Mouse (Mus musculus) limb, embryonic 14.5 days (tissue): ENCODE data around the gene Tcf7l2. TPM values are rescaled to one million over a fixed set of nuclear protein-coding genes. Genes with fewer than 3 reads are reported as not detected.

Experiments used
- ATAC-seq: fragments of 200-750 bp; cut with Nextera tagmentation; 2 replicates; pipeline ENCODE4 v1.8.0; 2017; ENCODE audit warnings: low read depth, moderate number of reproducible peaks, moderate TSS enrichment; ENCODE audit not compliant: low FRiP score
- DNase-seq: peaks from one replicate; pipeline ENCODE4 v3.0.0-alpha.2; 2015; ENCODE audit warnings: low spot score
- H3K27ac ChIP-seq: fragments of 300-500 bp; sonication (generic); replicated peaks from 2 replicates; pipeline ENCODE4 v1.5.1; 2014; ENCODE audit warnings: low read depth, mild to moderate bottlenecking, low read length, moderate library complexity, mixed read lengths
- H3K27me3 ChIP-seq: fragments of 300-500 bp; sonication (generic); 2 replicates; pipeline ENCODE4 v1.6.1; 2014; ENCODE audit warnings: low read length, mixed read lengths; ENCODE audit not compliant: control insufficient read depth, insufficient read depth
- H3K36me3 ChIP-seq: fragments of 300-500 bp; sonication (generic); 2 replicates; pipeline ENCODE4 v1.6.1; 2014; ENCODE audit warnings: mild to moderate bottlenecking, low read length, moderate library complexity, mixed read lengths; ENCODE audit not compliant: control insufficient read depth, insufficient read depth
- H3K4me1 ChIP-seq: fragments of 300-500 bp; sonication (generic); 2 replicates; pipeline ENCODE4 v1.6.1; 2014; ENCODE audit warnings: antibody characterized with exemption, low read length, mixed read lengths; ENCODE audit not compliant: control insufficient read depth, insufficient read depth
- H3K4me2 ChIP-seq: fragments of 300-500 bp; sonication (generic); replicated peaks from 2 replicates; pipeline ENCODE4 v1.6.1; 2014; ENCODE audit warnings: low read depth, mild to moderate bottlenecking, low read length, moderate library complexity; ENCODE audit not compliant: severe bottlenecking
- H3K4me3 ChIP-seq: fragments of 300-500 bp; sonication (generic); replicated peaks from 2 replicates; pipeline ENCODE4 v1.5.1; 2014; ENCODE audit warnings: low read length
- H3K9ac ChIP-seq: fragments of 300-500 bp; sonication (generic); 2 replicates; pipeline ENCODE4 v1.6.1; 2014; ENCODE audit warnings: mild to moderate bottlenecking, low read depth, low read length, moderate library complexity; ENCODE audit not compliant: severe bottlenecking
- H3K9me3 ChIP-seq: fragments of 300-500 bp; sonication (generic); 2 replicates; pipeline ENCODE4 v1.6.1; 2016; ENCODE audit warnings: low read length; ENCODE audit not compliant: control insufficient read depth
- POLR2A ChIP-seq: fragments of 200-500 bp; IDR thresholded peaks from 2 replicates; pipeline ENCODE4 v1.8.0; 2012; ENCODE audit warnings: inconsistent platforms, mild to moderate bottlenecking, moderate library complexity, borderline replicate concordance; ENCODE audit not compliant: insufficient read depth, insufficient read length; ENCODE audit errors: extremely low read depth
- WGBS: fragments of 180-500 bp; shearing (Covaris S2); extraction: QIAGEN DNeasy Blood & Tissue Kit; methylation state at CpG from one replicate; pipeline ENCODE4 v1.1.7; 2014; 5-methylcytosine and 5-hydroxymethylcytosine counted together
- polyA plus RNA-seq, 2 experiments: library from polyadenylated mRNA; depleted of rRNA in 1 of 2; stranded (reverse) in 1 of 2; unstranded in 1 of 2; fragments of >200 nt; fragmentation: Nextera tagmentation in 1 of 2; extraction: Ambion mirVana in 1 of 2; gene quantifications; 2 replicates each; pipeline versions ENCODE4 v1.2.1 to v1.2.3; 2012 to 2014

Gene Tcf7l2
- polyA plus RNA-seq, 2 experiments = 51.6 to 134 TPM

DNA sequence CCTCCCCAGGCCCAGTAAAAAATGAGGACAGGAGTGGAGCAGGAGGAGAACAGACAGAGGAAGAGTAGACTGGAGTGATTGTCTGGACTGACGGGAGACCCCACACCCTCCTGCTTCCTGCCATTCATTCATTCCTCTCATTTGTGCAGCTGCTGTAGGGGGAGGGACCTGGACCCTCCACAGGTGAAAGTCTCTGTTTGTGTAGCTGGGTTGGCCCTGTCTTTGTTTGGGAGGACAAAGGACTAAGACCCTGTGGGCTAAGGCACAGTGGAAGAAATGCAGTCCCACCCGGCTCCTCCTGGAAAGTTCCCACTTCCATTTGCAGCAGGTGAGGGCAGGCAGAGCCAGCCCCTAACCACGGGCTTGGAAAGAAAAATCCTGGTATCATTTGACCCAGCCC, 27.0 kb upstream of the Tcf7l2 start:
- no peak for TF ChIP-seq POLR2A
- Histone ChIP-seq H3K4me3 (no peak overlapping the region), H3K27ac (no peak overlapping the region), H3K9ac (no peak overlapping the region), H3K4me1 (no peaks in the 10 kb centered on the region), H3K9me3 (no peaks in the 10 kb centered on the region), H3K27me3 (no peaks in the 10 kb centered on the region), H3K4me2 (no peak overlapping the region), H3K36me3 (no peaks in the 10 kb centered on the region)
- WGBS = 52% methylated on average over 3 of the region's 3 CpGs
- ATAC-seq = no peak
- no peak for DNase-seq

DNA sequence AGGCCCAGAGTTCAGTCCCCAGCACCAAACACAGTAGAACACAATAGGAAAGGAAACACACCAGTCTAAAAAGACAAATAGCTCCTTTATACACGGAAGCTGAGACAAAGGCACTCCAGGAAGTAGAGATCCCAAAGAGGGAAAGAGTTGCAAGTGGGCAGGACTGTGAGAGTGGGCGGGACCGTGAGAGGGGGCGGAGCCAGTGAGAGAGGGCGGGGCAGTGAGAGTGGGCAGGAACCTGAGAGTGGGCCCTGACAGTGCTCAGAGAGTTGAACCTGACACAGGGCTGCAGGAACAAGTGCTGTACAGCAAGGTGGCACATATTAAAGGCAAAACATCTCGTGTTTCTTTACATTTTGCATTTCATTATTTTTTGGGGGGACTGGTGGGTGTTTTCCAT, 22.5 kb upstream of the Tcf7l2 start:
- H3K27ac ChIP-seq = no peak overlapping the region
- H3K4me2 ChIP-seq = no peak overlapping the region
- no peaks in the 10 kb centered on the region for H3K9me3 ChIP-seq
- DNase-seq (no peak), ATAC-seq (no peak)
- 80% methylated on average over 6 of the region's 6 CpGs for WGBS
- H3K36me3 ChIP-seq = no peaks in the 10 kb centered on the region
- H3K4me1 ChIP-seq = peaks cover 8% of the 10 kb centered on the region
- H3K9ac ChIP-seq = no peak overlapping the region
- no peak overlapping the region for H3K4me3 ChIP-seq
- H3K27me3 ChIP-seq = no peaks in the 10 kb centered on the region
- no peak for TF ChIP-seq POLR2A

DNA sequence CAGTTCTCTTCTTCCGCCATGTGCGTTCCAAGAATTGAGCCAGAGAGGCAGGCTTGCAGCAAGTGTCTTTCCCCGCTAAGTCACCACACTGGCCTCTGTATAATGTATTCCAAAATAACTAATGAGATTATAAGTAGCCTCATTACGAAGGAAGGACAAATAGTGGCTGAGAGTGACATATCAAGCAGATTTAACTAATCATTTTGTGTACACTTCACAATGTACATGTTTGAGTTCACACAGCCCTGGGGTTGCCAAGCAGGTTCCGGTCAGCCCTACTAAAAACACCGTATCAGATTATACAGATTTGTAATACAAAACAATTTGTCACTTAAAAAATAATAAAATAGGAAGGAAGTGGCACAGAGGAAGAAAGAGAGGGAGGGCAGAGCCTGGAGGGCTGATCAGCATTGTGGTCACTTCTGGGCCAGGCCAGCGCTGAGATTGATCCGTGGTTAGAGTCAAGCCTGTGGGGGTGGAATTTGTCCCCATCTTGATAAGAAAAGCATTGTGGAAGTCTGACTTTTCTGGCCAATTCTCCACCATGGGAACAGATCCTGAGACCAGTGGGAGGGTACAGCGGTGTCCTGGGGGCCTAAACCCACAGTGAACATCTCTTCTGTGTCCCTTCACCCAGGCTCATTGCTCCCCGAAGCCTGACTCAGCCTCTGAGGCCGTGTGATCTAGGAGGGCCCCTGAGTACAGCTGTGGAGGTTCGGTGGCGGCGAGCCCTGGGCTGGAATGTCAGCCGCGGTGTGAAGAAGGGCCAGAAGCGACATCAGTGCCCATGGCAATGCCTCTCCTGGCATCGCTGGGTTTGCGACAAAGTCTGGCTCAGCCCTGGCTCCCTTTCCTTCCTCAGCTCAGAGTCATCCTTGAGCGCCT, 21.9 kb upstream of the Tcf7l2 start:
- no peaks in the 10 kb centered on the region for H3K9me3 ChIP-seq
- H3K4me3 ChIP-seq = no peak overlapping the region
- DNase-seq (no peak), ATAC-seq (no peak)
- no peak overlapping the region for H3K4me2 ChIP-seq
- WGBS = 85% methylated on average over 20 of the region's 20 CpGs
- H3K9ac ChIP-seq = no peak overlapping the region
- H3K36me3 ChIP-seq = no peaks in the 10 kb centered on the region
- no peak overlapping the region for H3K27ac ChIP-seq
- H3K27me3 ChIP-seq = no peaks in the 10 kb centered on the region
- no peak for TF ChIP-seq POLR2A
- peaks cover 8% of the 10 kb centered on the region for H3K4me1 ChIP-seq

DNA sequence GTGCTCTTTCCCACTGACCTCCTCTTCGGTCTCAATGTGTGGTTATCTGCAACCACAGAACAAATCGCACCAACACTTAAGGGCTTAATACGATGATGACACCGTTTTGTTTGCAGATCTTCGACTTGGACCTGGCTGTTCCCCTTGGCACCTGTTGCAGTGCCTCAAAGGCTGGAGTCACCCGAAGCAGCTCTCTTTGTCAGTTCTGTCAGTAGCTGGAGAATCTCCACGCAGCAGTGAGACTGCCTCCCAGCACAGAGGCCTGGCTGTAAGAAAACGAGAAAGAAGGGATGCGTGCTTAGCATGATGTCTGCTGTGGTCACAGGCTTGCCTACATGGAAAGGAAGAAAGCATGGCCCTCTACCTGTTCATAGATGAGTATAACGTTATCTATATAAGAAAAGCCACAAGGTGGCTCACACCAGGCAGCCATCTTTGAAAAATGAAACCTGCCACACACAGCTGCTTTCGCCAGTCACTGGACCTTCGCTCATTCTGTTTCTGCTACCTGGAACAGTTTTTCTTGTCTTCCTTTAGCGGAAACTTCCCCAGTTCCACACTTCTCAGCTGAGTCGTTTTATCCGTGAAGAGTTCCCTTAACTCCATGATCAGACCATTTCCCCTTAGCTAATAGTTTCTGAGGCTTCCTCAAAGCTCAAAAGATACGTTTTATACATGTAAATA, 21.1 kb upstream of the Tcf7l2 start:
- no peaks in the 10 kb centered on the region for H3K36me3 ChIP-seq
- ATAC-seq = no peak
- H3K27me3 ChIP-seq = no peaks in the 10 kb centered on the region
- H3K9me3 ChIP-seq = no peaks in the 10 kb centered on the region
- H3K4me2 ChIP-seq = no peak overlapping the region
- no peak for DNase-seq
- H3K4me1 ChIP-seq = peaks cover 8% of the 10 kb centered on the region
- 77% methylated on average over 16 of the region's 16 CpGs for WGBS
- no peak overlapping the region for H3K4me3 ChIP-seq
- no peak for TF ChIP-seq POLR2A
- H3K27ac ChIP-seq = no peak overlapping the region
- no peak overlapping the region for H3K9ac ChIP-seq

DNA sequence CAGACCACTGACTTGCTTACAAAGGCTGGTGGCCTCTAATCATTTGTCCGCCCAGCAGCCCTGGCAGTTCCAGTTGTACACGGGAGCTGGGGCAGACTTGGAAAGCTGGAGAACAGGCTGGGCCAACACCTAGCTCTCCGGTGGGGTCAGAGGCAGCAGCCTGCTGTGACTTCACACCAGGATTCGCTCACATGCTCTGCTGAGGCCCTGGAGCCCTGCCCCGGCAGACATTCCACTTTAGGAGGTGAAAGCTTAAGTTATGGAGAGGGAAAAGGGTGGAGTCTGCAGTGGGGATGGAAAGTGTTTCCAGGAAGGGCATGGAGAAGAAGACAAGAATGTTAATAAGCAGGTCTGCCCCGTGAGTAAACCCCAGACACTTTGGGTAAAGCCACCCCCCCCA, 19.2 kb upstream of the Tcf7l2 start:
- DNase-seq (no peak), ATAC-seq (no peak)
- Histone ChIP-seq H3K4me3 (no peak overlapping the region), H3K9ac (no peak overlapping the region), H3K9me3 (no peaks in the 10 kb centered on the region), H3K4me2 (no peak overlapping the region), H3K27me3 (no peaks in the 10 kb centered on the region), H3K4me1 (peaks cover 8% of the 10 kb centered on the region), H3K27ac (no peak overlapping the region), H3K36me3 (no peaks in the 10 kb centered on the region)
- no peak for TF ChIP-seq POLR2A
- WGBS = 14% methylated on average over 6 of the region's 6 CpGs
